25 mouse cellular contexts compared by ENCODE assay signal in the genomic region with DNA sequence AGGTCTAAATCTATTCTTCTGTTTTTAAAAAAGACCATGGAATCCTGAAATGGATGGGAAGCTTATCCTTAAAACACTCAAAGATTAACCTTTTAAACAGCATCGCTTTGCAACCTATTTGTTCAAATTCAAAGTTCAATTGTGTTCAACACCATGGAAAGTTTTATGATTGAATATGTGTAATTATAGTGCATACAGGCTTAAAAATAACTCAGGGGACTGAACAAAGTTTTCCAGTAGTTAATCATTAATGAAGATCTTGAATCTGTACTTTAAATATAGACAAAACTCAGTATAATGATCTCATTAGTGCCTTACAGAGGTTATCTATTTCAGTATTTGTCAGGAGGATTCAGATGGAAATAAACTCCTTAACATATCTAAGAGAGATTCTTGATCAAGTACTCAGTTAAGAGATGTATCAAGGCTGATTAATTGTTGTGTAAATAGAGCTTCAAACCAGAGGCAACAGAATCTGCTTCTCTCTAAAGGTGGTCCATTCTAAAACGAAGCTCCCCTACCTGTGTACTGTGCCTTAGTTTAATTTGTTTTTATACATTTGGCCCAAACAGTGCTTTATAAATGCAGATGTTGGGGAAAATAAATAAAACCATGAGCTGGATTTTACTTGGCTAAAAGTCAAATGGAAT.
DNase-seq lines count a peak whose midpoint lies in the region; ATAC-seq and TF ChIP-seq lines count a peak whose summit lies in the region.
"Had no signal": no experiment of that assay in that cellular context is flagged by ENCODE, and none has a peak within 500 bp of the region (broad histone marks: within the 10 kb centered on the region; RNA-seq: fewer than 3 reads in every experiment).

No protein-coding gene starts in this region.

- no peaks in the 10 kb centered on the region for H3K27me3 ChIP-seq in intestine, embryonic 15.5 days (replicated peaks)
- no peaks in the 10 kb centered on the region for H3K27me3 ChIP-seq in intestine, postnatal 0 days (replicated peaks; ENCODE audit: control insufficient read depth, insufficient read depth, low read length)
- no peaks in the 10 kb centered on the region for H3K27me3 ChIP-seq in intestine, embryonic 16.5 days (replicated peaks; ENCODE audit: control insufficient read depth, insufficient read depth, low read length)
- H3K27me3 ChIP-seq: CH12.LX; embryonic facial prominence, embryonic 13.5 days; embryonic facial prominence, embryonic 15.5 days; forebrain, embryonic 12.5 days had no signal

- ATAC-seq in intestine, embryonic 15.5 days, result peak; percentile 80
- no peak for ATAC-seq in intestine, postnatal 0 days
- ATAC-seq in intestine, embryonic 16.5 days, result peak; percentile 80
- ATAC-seq: activated CD4-positive, CD25-positive, alpha-beta regulatory T cell, adult 4 months; CD4-positive, CD25-positive, alpha-beta regulatory T cell, adult 4 months; forebrain, embryonic 14.5 days; forebrain, embryonic 16.5 days had no signal

- no peak overlapping the region for H3K4me2 ChIP-seq in intestine, embryonic 15.5 days (replicated peaks)
- H3K4me2 ChIP-seq in intestine, postnatal 0 days (replicated peaks; ENCODE audit: low read depth), result no peak overlapping the region
- H3K4me2 ChIP-seq in intestine, embryonic 16.5 days (ENCODE audit: low read depth, low read length), result no peak overlapping the region
- H3K4me2 ChIP-seq: embryonic facial prominence, embryonic 13.5 days; embryonic facial prominence, embryonic 15.5 days; forebrain, embryonic 12.5 days had no signal

- H3K4me3 ChIP-seq in intestine, embryonic 15.5 days (replicated peaks), result no peak overlapping the region
- no peak overlapping the region for H3K4me3 ChIP-seq in intestine, postnatal 0 days (ENCODE audit: low read depth, low read length)
- H3K4me3 ChIP-seq in intestine, embryonic 16.5 days (ENCODE audit: low read length), result no peak overlapping the region
- H3K4me3 ChIP-seq: embryonic facial prominence, embryonic 13.5 days; embryonic facial prominence, embryonic 15.5 days; erythroblast, embryonic 14.5 days; forebrain, embryonic 10.5 days; forebrain, embryonic 12.5 days had no signal

- 41% methylated on average over 2 of the region's 2 CpGs for WGBS in intestine, embryonic 15.5 days
- 39% methylated on average over 2 of the region's 2 CpGs for WGBS in intestine, postnatal 0 days
- WGBS in intestine, embryonic 16.5 days, result 49% methylated on average over 2 of the region's 2 CpGs

- no peaks in the 10 kb centered on the region for H3K36me3 ChIP-seq in intestine, embryonic 15.5 days
- H3K36me3 ChIP-seq in intestine, postnatal 0 days (ENCODE audit: control insufficient read depth, insufficient read depth), result no peaks in the 10 kb centered on the region
- H3K36me3 ChIP-seq in intestine, embryonic 16.5 days (ENCODE audit: control insufficient read depth, insufficient read depth, low read length), result no peaks in the 10 kb centered on the region
- H3K36me3 ChIP-seq: embryonic facial prominence, embryonic 13.5 days; embryonic facial prominence, embryonic 15.5 days; forebrain, embryonic 10.5 days; forebrain, embryonic 12.5 days had no signal

- no peak overlapping the region for H3K27ac ChIP-seq in intestine, embryonic 15.5 days
- H3K27ac ChIP-seq in intestine, postnatal 0 days (ENCODE audit: low read depth, low read length), result no peak overlapping the region
- no peak overlapping the region for H3K27ac ChIP-seq in intestine, embryonic 16.5 days (ENCODE audit: low read length)
- H3K27ac ChIP-seq: embryonic facial prominence, embryonic 13.5 days; embryonic facial prominence, embryonic 15.5 days; forebrain, embryonic 10.5 days; forebrain, embryonic 12.5 days had no signal

- H3K9ac ChIP-seq in intestine, embryonic 15.5 days, result no peak overlapping the region
- no peak overlapping the region for H3K9ac ChIP-seq in intestine, postnatal 0 days (ENCODE audit: low read depth, low read length)
- no peak overlapping the region for H3K9ac ChIP-seq in intestine, embryonic 16.5 days (ENCODE audit: low read depth, low read length)
- H3K9ac ChIP-seq: embryonic facial prominence, embryonic 13.5 days; embryonic facial prominence, embryonic 15.5 days; forebrain, embryonic 12.5 days had no signal

- TF ChIP-seq CTCF in intestine, postnatal 0 days (IDR thresholded peaks at IDR 0.05; ENCODE audit: low read depth), result no peak

- peak; percentile 9 for DNase-seq in ES-CJ7 (ENCODE audit: low read depth, low spot score)
- DNase-seq in urinary bladder, postnatal 36 days (ENCODE audit: low spot score in 2 of 2), result no peak
- DNase-seq: adrenal gland, adult 8-10 months; adrenal gland, postnatal 14 days; adrenal gland, postnatal 36 days; B cell, adult 2 months; cerebellum, adult 11-12 months; cerebellum, adult 2 months; cerebellum, adult 9-10 months; cerebellum, postnatal 10 days; cerebellum, postnatal 25 days; embryo, embryonic 11 days had no signal

- no peaks in the 10 kb centered on the region for H3K4me1 ChIP-seq in intestine, embryonic 15.5 days (replicated peaks)
- H3K4me1 ChIP-seq in intestine, postnatal 0 days (replicated peaks; ENCODE audit: control insufficient read depth, insufficient read depth, low read length), result no peaks in the 10 kb centered on the region
- H3K4me1 ChIP-seq in intestine, embryonic 16.5 days (ENCODE audit: control insufficient read depth, insufficient read depth, low read length), result no peaks in the 10 kb centered on the region
- H3K4me1 ChIP-seq: embryonic facial prominence, embryonic 13.5 days; embryonic facial prominence, embryonic 15.5 days; forebrain, embryonic 10.5 days; forebrain, embryonic 12.5 days had no signal

- H3K9me3 ChIP-seq in intestine, embryonic 15.5 days, result no peaks in the 10 kb centered on the region
- H3K9me3 ChIP-seq in intestine, postnatal 0 days (ENCODE audit: control insufficient read depth), result no peaks in the 10 kb centered on the region
- no peaks in the 10 kb centered on the region for H3K9me3 ChIP-seq in intestine, embryonic 16.5 days (ENCODE audit: control insufficient read depth, low read length)
- H3K9me3 ChIP-seq: embryonic facial prominence, embryonic 13.5 days; embryonic facial prominence, embryonic 15.5 days; forebrain, embryonic 10.5 days; forebrain, embryonic 12.5 days had no signal
